Mouse (Mus musculus): ENCODE measurements around the gene Coq10b.
"Not testable (repeated sequence)": the region's sequence is repeated elsewhere in the genome, so short reads cannot be mapped to it uniquely, and the experiment has no call there.

The Coq10b gene

GRCm38 (mm10) chr1:55052355-55052953, at the start of gene Coq10b:
Gene Coq10b (plus strand): TSS chr1:55052770.
- DNase-seq: peak; percentile 99

- DNase-seq: not testable (repeated sequence)
Measured at GRCm38 (mm10) chr1:55008313-55008712, 44.3 kb upstream of the Coq10b start.

GRCm38 (mm10) chr1:55012513-55012912, 40.1 kb upstream of the Coq10b start:
- DNase-seq: no peak

GRCm38 (mm10) chr1:55021907-55022306, 30.7 kb upstream of the Coq10b start:
- DNase-seq: no peak

GRCm38 (mm10) chr1:55025656-55026430, 26.7 kb upstream of the Coq10b start:
- no peak for DNase-seq

GRCm38 (mm10) chr1:55026444-55027252, 25.9 kb upstream of the Coq10b start:
- DNase-seq: no peak

- peak; percentile 97 for DNase-seq
Measured at GRCm38 (mm10) chr1:55027253-55027801, 25.2 kb upstream of the Coq10b start, which contains the start of gene Sf3b1. Gene Sf3b1 (minus strand): TSS chr1:55027481.

- no peak for DNase-seq
Measured at GRCm38 (mm10) chr1:55027966-55028365, 24.6 kb upstream of the Coq10b start.

GRCm38 (mm10) chr1:55028512-55029249, 23.9 kb upstream of the Coq10b start:
- DNase-seq: peak; percentile 15

- DNase-seq: no peak
Measured at GRCm38 (mm10) chr1:55029446-55029845, 23.1 kb upstream of the Coq10b start.

- no peak for DNase-seq
Measured at GRCm38 (mm10) chr1:55031026-55031779, 21.4 kb upstream of the Coq10b start.

- DNase-seq: no peak
Measured at GRCm38 (mm10) chr1:55039944-55040343, 12.6 kb upstream of the Coq10b start.

- no peak for DNase-seq
Measured at GRCm38 (mm10) chr1:55041691-55042090, 10.9 kb upstream of the Coq10b start.

GRCm38 (mm10) chr1:55042246-55042645, 10.3 kb upstream of the Coq10b start:
- no peak for DNase-seq

- no peak for DNase-seq
Measured at GRCm38 (mm10) chr1:55043164-55043563, 9.4 kb upstream of the Coq10b start.

GRCm38 (mm10) chr1:55048841-55049587, 3.6 kb upstream of the Coq10b start:
- DNase-seq: no peak

GRCm38 (mm10) chr1:55051671-55052070, 899 bp upstream of the Coq10b start:
- DNase-seq: no peak

GRCm38 (mm10) chr1:55053005-55053404, 435 bp downstream of the Coq10b start:
- peak; percentile 82 for DNase-seq

- DNase-seq: no peak
Measured at GRCm38 (mm10) chr1:55053596-55053995, 1.0 kb downstream of the Coq10b start.

- DNase-seq: no peak
Measured at GRCm38 (mm10) chr1:55055322-55056115, 2.9 kb downstream of the Coq10b start.

All from kidney, adult 11 months (tissue).